Mouse (Mus musculus): ENCODE data around the gene Gm17334. TPM values are rescaled to one million over a fixed set of nuclear protein-coding genes. Genes with fewer than 3 reads are reported as not detected.

Gene Gm17334
- polyA plus RNA-seq, 1 experiment from 2014 or later: 0.24 TPM

- H3K36me3 ChIP-seq (ENCODE audit: control insufficient read depth, insufficient read depth): no peaks in the 10 kb centered on the region
- no peaks in the 10 kb centered on the region; the same call in 1 of the 2 replicates for H3K27me3 ChIP-seq (replicated peaks; ENCODE audit: control insufficient read depth, insufficient read depth, low read length)
- ATAC-seq: no peak
- 89% methylated on average over 13 of the region's 13 CpGs for WGBS
- H3K4me3 ChIP-seq (replicated peaks; ENCODE audit: low read length): no peak overlapping the region
- H3K27ac ChIP-seq (ENCODE audit: low read length): no peak overlapping the region
- no peak overlapping the region for H3K4me2 ChIP-seq (ENCODE audit: low read length)
- H3K9me3 ChIP-seq (ENCODE audit: control insufficient read depth, low read length): no peaks in the 10 kb centered on the region
- H3K9ac ChIP-seq (replicated peaks; ENCODE audit: low read depth, low read length): no peak overlapping the region
- peaks cover 4% of the 10 kb centered on the region for H3K4me1 ChIP-seq (replicated peaks; ENCODE audit: control insufficient read depth, insufficient read depth, low read length)
Observed at GRCm38 (mm10) chr11:53774659-53775255, 1.8 kb upstream of the Gm17334 start.

- H3K9me3 ChIP-seq (ENCODE audit: control insufficient read depth, low read length): no peaks in the 10 kb centered on the region
- peaks cover 7% of the 10 kb centered on the region; the same call in 1 of the 2 replicates for H3K27me3 ChIP-seq (replicated peaks; ENCODE audit: control insufficient read depth, insufficient read depth, low read length)
- H3K36me3 ChIP-seq (ENCODE audit: control insufficient read depth, insufficient read depth): no peaks in the 10 kb centered on the region
- no peak overlapping the region for H3K4me2 ChIP-seq (ENCODE audit: low read length)
- no peak overlapping the region for H3K4me3 ChIP-seq (replicated peaks; ENCODE audit: low read length)
- ATAC-seq: no peak
- H3K4me1 ChIP-seq (replicated peaks; ENCODE audit: control insufficient read depth, insufficient read depth, low read length): peaks cover 8% of the 10 kb centered on the region
- 93% methylated on average over 16 of the region's 16 CpGs for WGBS
- H3K27ac ChIP-seq (ENCODE audit: low read length): no peak overlapping the region
- no peak overlapping the region for H3K9ac ChIP-seq (replicated peaks; ENCODE audit: low read depth, low read length)
Observed at GRCm38 (mm10) chr11:53773641-53774360, 814 bp upstream of the Gm17334 start.

GRCm38 (mm10) chr11:53772536-53772935 is 451 bp downstream of the Gm17334 start:
- no peaks in the 10 kb centered on the region for H3K36me3 ChIP-seq (ENCODE audit: control insufficient read depth, insufficient read depth)
- 82% methylated on average over 9 of the region's 9 CpGs for WGBS
- no peaks in the 10 kb centered on the region for H3K9me3 ChIP-seq (ENCODE audit: control insufficient read depth, low read length)
- no peak overlapping the region for H3K9ac ChIP-seq (replicated peaks; ENCODE audit: low read depth, low read length)
- no peak for ATAC-seq
- no peak overlapping the region for H3K4me3 ChIP-seq (replicated peaks; ENCODE audit: low read length)
- H3K4me2 ChIP-seq (ENCODE audit: low read length): no peak overlapping the region
- H3K27ac ChIP-seq (ENCODE audit: low read length): no peak overlapping the region
- H3K27me3 ChIP-seq (replicated peaks; ENCODE audit: control insufficient read depth, insufficient read depth, low read length): peaks cover 7% of the 10 kb centered on the region; the same call in 1 of the 2 replicates
- peaks cover 8% of the 10 kb centered on the region for H3K4me1 ChIP-seq (replicated peaks; ENCODE audit: control insufficient read depth, insufficient read depth, low read length)

GRCm38 (mm10) chr11:53771001-53771744 is 1.8 kb downstream of the Gm17334 start:
- Histone ChIP-seq H3K9me3 (ENCODE audit: control insufficient read depth, low read length) (no peaks in the 10 kb centered on the region), H3K4me3 (replicated peaks; ENCODE audit: low read length) (no peak overlapping the region), H3K4me2 (ENCODE audit: low read length) (no peak overlapping the region), H3K27me3 (replicated peaks; ENCODE audit: control insufficient read depth, insufficient read depth, low read length) (peaks cover 7% of the 10 kb centered on the region; the same call in 1 of the 2 replicates), H3K36me3 (ENCODE audit: control insufficient read depth, insufficient read depth) (no peaks in the 10 kb centered on the region), H3K4me1 (replicated peaks; ENCODE audit: control insufficient read depth, insufficient read depth, low read length) (peaks cover 8% of the 10 kb centered on the region), H3K27ac (ENCODE audit: low read length) (no peak overlapping the region), H3K9ac (replicated peaks; ENCODE audit: low read depth, low read length) (no peak overlapping the region)
- ATAC-seq: no peak
- 84% methylated on average over 11 of the region's 11 CpGs for WGBS

GRCm38 (mm10) chr11:53770125-53770791 is 2.7 kb downstream of the Gm17334 start:
- no peak overlapping the region for H3K27ac ChIP-seq (ENCODE audit: low read length)

GRCm38 (mm10) chr11:53769760-53770124 is 3.2 kb downstream of the Gm17334 start, which contains the start of gene Irf1:
Gene Irf1, plus strand, starts transcription at chr11:53770014.
- Histone ChIP-seq H3K36me3 (ENCODE audit: control insufficient read depth, insufficient read depth) (no peaks in the 10 kb centered on the region), H3K9ac (replicated peaks; ENCODE audit: low read depth, low read length) (peak within 1 kb of the TSS; percentile 60), H3K27ac (ENCODE audit: low read length) (no peak within 1 kb of the TSS), H3K4me3 (replicated peaks; ENCODE audit: low read length) (peak within 1 kb of the TSS; percentile 67), H3K9me3 (ENCODE audit: control insufficient read depth, low read length) (no peaks in the 10 kb centered on the region), H3K4me1 (replicated peaks; ENCODE audit: control insufficient read depth, insufficient read depth, low read length) (peaks cover 8% of the 10 kb centered on the region), H3K4me2 (ENCODE audit: low read length) (peak within 1 kb of the TSS; percentile 96), H3K27me3 (replicated peaks; ENCODE audit: control insufficient read depth, insufficient read depth, low read length) (peaks cover 7% of the 10 kb centered on the region; the same call in 1 of the 2 replicates)
- 1% methylated on average over 33 of the region's 40 CpGs for WGBS
- peak; percentile 97 for ATAC-seq

More at GRCm38 (mm10) chr11:53770125-53770791, 2.7 kb downstream of the Gm17334 start:
- ATAC-seq: peak; percentile 82
- under 1% methylated on average over 75 of the region's 75 CpGs for WGBS
- peak overlapping the region; percentile 60 for H3K9ac ChIP-seq (replicated peaks; ENCODE audit: low read depth, low read length)
- no peaks in the 10 kb centered on the region for H3K9me3 ChIP-seq (ENCODE audit: control insufficient read depth, low read length)
- peaks cover 8% of the 10 kb centered on the region for H3K4me1 ChIP-seq (replicated peaks; ENCODE audit: control insufficient read depth, insufficient read depth, low read length)
- H3K36me3 ChIP-seq (ENCODE audit: control insufficient read depth, insufficient read depth): no peaks in the 10 kb centered on the region
- H3K4me3 ChIP-seq (replicated peaks; ENCODE audit: low read length): peak overlapping the region; percentile 67
- H3K4me2 ChIP-seq (ENCODE audit: low read length): peak overlapping the region; percentile 96
- peaks cover 7% of the 10 kb centered on the region; the same call in 1 of the 2 replicates for H3K27me3 ChIP-seq (replicated peaks; ENCODE audit: control insufficient read depth, insufficient read depth, low read length)

GRCm38 (mm10) chr11:53769185-53769576 is 3.8 kb downstream of the Gm17334 start:
- Histone ChIP-seq H3K4me3 (replicated peaks; ENCODE audit: low read length) (peak overlapping the region; percentile 67), H3K9me3 (ENCODE audit: control insufficient read depth, low read length) (no peaks in the 10 kb centered on the region), H3K4me1 (replicated peaks; ENCODE audit: control insufficient read depth, insufficient read depth, low read length) (peaks cover 8% of the 10 kb centered on the region), H3K9ac (replicated peaks; ENCODE audit: low read depth, low read length) (no peak overlapping the region; the same call in 1 of the 2 replicates), H3K4me2 (ENCODE audit: low read length) (peak overlapping the region; percentile 96), H3K36me3 (ENCODE audit: control insufficient read depth, insufficient read depth) (no peaks in the 10 kb centered on the region), H3K27ac (ENCODE audit: low read length) (no peak overlapping the region), H3K27me3 (replicated peaks; ENCODE audit: control insufficient read depth, insufficient read depth, low read length) (peaks cover 7% of the 10 kb centered on the region; the same call in 1 of the 2 replicates)
- WGBS: 62% methylated on average over 12 of the region's 12 CpGs
- no peak for ATAC-seq

- WGBS: 80% methylated on average over 13 of the region's 13 CpGs
- Histone ChIP-seq H3K9me3 (ENCODE audit: control insufficient read depth, low read length) (no peaks in the 10 kb centered on the region), H3K4me3 (replicated peaks; ENCODE audit: low read length) (no peak overlapping the region), H3K9ac (replicated peaks; ENCODE audit: low read depth, low read length) (no peak overlapping the region), H3K27me3 (replicated peaks; ENCODE audit: control insufficient read depth, insufficient read depth, low read length) (peaks cover 7% of the 10 kb centered on the region; the same call in 1 of the 2 replicates), H3K27ac (ENCODE audit: low read length) (no peak overlapping the region), H3K36me3 (ENCODE audit: control insufficient read depth, insufficient read depth) (no peaks in the 10 kb centered on the region), H3K4me1 (replicated peaks; ENCODE audit: control insufficient read depth, insufficient read depth, low read length) (peaks cover 13% of the 10 kb centered on the region), H3K4me2 (ENCODE audit: low read length) (no peak overlapping the region)
- no peak for ATAC-seq
Observed at GRCm38 (mm10) chr11:53768422-53769184, 4.4 kb downstream of the Gm17334 start.

All from forebrain, embryonic 16.5 days (tissue).